Mouse (Mus musculus): ENCODE measurements at regions not wholly inside any gene's neighbourhood (a gene's known extent, or its start where the extent isn't known, plus 50 kb on each side); places are given as distances from the start of the nearest gene placed in this dataset.

GRCm38 (mm10) chr19:23044510-23045464 is 96.2 kb upstream of the Klf9 start:
- no peak for DNase-seq

DNA sequence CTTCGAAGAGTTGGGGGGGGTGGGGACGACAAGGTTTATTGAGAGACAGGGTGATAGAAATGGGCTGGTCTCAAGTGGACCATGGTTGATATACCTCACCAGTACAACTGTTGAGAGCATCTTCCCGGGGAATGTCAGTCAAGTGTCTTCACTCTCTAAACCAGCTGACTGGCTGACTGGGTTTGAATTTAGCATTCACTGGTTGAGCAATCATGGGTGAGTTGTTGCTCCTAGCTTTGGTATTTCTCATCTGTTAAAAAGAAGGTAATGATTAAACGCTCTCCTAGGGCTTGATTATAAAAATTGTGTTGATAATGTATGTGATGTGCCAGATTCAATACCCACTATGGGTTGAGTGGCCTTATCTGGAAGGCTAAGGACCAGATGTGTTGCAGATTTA is 89.6 kb upstream of the Klf9 start:
- DNase-seq: no peak

GRCm38 (mm10) chr19:23054440-23054839 is 86.6 kb upstream of the Klf9 start:
- peak; percentile 58 for DNase-seq

DNA sequence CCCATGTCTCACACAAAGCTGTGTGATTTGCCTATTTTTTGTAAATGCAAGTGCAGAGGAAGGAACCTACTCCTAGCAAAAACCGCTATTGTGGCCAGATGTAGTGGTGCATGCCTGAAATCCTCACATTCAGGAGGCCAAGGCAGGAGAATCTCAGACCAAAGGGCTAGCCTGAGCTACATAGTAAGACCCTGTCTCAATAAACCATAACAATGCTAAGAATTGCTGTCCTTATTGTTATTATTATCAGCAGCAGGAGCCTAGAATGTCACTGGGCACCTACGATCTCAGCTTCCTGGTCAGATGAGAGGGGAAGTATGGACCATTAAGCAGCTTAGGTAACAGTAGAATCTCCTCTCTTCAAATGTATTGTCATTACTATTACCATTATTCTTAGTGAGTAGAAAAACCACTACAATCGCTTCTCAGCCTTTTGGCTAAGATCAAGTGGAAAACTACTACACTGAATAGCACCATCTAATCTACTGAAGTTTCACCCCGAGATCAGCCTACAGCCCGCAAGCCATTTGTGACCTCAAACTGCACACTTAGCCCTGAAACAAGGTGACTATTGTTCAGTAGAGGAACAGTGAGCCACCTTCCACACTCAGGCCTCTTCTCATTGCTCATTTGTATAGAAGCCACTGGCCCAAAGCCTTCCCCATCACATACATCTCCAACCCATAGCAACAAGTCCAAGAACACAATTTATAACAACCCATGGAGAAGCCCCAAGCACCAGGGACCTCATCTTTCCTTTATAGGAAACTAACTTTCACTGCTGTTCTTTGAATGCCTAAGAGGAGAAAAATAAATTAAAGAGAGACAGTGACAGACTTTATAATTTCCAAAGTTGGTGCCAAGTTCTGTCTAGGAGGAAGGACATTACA is 84.9 kb upstream of the Klf9 start:
- DNase-seq: no peak

DNA sequence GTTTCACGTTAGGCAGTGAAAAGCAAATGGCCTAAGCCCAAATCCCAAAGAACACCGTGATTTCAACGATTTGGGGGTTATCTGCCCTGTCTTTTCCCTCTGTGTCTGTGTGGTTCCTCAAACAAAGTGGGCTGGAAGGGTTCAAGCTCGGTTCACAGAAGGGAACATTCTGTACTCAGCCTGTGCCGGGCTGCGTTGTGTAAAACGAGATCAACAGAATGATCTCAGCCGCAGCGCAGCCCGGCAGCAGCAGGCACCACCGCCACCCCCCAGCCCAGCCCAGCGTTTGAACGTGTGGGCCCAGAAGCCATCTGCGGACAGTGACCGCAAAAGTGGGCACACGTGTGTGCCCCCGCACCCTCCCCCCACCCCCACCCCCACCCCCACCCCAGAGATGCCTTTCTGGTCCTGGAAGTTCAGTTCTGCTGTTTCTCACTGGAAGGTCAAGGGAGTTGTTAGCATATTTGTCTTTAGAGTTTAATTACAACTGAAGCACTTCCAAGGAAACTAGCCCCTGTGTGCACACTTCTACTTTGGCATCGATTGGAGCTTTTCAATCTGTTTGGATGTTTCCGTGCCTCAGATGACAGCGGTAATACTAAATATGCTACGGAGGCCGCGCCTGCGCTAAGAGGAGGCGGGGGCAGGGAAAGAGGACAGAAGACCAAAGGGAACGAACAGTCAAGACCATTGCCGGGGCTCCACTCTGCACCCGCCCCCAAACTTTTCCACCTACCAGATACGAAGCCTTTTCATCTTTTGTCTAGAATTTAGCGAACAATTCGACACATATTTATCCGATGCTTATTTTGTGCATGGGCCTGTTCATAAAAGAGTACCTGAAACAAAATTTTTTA is 83.9 kb upstream of the Klf9 start:
- DNase-seq: peak; percentile 93

DNA sequence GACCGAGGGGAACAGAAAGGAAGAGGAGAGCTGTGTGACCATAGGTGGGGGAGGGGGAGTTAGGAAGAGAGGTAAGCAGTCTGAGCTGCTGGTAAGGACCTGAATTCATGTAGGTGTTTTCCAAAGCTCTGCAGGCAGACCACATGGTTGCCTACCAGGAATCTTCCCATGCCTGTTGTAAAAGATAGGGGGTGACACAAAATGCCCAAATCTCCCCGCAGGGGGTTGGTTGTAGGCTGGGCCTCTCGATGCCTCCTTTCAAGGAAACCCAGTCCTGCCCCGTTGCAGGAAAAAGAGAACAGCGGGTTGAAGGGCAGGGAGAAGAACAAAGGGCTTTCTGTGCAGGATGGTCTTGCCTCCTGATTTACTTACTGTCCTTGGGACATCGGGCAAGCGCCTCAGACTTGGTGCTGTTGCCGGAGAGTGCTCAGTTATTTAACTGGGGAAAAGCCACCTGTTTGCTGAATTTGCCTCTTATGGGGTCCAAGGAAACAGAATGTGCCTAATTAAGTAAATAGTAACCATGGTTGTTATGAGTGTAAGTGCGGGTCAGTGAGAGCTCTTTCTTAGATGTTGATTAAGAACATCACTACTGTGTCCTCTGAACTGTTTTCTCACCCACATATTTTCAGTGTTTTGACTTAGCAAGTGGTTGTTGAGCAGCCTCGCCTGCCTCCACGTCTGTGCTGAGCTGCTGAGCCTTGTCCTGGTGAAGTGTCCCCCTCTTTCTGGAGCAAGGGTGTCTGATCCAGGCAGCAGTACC is 83.1 kb upstream of the Klf9 start:
- peak; percentile 43 for DNase-seq

DNA sequence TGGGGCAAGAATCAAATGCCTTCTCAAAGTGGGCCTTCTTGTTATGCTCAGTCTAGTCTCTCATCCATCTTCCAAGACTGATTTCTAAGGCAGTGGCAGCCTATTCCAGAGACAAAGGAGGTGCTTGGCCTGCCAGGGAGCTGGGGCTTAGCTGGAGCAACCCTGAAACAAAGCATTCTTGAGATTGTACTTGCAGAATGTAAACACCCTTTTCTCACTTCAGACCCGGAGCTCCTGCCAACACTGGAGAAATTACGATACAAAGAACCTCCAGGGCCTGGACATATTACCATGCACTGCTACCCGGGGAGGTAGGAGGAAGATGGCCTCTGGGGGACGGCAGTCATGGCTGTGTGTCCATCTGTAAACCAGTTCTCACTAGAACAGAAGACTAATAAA is 82.5 kb upstream of the Klf9 start:
- DNase-seq: no peak

DNA sequence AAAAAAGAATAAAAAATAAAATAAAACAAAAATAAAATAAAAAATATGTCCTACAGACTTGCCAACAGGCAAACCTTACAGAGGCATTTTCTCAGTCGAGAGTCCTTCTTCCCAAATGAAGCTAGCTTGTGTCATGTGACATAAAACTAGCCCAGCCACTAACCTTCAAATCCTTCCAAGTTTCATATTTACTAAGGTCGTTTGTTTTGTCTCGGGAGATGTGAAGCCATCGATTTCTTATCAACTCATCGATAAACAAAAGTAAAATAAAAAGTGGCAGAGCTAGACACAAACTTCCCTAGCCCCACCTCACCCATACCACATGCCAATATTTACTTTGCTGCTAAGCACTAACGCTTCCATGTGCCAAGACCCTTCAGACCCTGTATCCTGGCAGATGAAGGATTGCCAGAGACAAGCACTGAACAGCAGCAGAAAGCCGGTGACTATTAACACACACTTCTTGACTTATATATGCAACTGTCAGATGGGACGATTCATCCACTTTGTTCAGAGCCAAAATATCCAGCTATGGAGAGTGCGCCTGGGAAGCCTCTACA is 79.9 kb upstream of the Klf9 start:
- no peak for DNase-seq

GRCm38 (mm10) chr19:23061906-23062305 is 79.1 kb upstream of the Klf9 start:
- no peak for DNase-seq

DNA sequence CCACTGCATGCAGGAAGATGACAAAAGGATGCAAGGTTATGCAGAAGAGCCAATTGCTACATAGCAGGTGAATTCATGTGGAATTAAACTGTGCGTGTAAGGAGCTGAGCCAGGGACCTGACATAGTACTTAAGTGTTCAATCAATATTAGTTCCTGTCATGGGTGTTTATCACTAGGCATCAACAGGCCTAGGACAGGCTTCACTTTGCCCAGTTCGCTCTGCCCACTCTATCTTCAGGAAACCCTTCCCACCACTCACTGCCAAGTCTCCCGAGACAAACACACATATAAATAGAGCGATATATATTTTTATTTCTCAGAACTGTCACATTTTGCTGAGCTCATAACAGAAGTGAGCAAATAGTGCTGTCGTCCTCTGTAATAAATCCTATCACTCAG is 78.2 kb upstream of the Klf9 start:
- DNase-seq: no peak

DNA sequence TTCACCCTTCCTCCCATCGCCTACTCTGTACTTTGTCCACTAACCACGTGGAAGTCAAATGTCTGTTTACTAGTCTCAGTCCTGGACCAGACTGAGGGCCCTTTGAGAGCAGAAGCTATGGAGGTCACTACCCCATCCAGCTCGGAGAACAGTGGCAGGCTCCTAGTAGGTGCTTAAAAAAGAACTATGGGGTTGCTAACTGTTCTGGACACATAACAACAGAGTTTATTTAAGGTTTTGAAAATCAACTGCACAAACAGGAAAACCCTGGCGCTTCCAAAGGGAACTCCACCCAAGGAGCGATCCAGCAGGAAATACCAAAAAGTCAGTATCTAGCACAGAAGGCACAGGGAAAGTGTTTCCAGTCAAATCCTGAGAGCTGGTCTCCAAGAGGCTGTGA is 75.5 kb upstream of the Klf9 start:
- peak; percentile 53 for DNase-seq

DNA sequence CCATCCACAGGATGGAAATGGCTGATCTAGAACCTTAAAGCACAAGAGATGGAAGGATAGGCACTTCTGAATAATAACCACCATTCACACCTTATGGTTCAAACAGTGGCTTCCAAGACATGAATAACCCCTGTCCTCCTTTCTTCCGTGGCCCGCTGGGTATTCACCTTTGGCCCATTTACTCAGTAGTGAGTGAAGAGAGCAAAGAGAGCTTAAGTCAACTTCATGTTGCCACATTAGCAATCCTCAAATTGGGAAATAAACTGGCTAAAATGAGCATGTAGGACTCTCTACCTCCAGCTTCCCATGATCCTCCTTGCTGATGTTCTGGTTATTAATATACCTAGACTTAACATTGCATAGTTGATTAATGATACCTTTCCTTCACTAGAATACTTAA is 74.3 kb upstream of the Klf9 start:
- DNase-seq: no peak

- DNase-seq: no peak
Measured at GRCm38 (mm10) chr19:23068600-23068999, 72.4 kb upstream of the Klf9 start.

DNA sequence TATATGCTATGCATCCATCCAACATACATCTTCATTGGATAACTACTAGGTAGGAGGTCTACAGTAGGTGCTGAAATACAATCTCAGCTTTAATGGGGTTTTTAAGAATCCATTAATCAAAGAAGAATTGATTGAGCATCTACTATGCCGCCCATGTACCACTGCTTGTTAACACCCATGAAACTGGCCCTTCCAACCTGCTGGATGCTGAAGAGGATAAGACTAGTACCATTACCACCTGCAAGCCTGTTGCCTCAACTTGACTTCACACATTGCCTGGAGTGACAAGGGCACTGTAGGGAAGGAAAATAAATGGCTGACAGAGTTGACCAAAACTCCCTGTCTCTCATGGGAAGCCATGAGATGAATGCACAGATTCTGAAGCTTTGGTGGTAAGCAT is 71.4 kb upstream of the Klf9 start:
- no peak for DNase-seq

GRCm38 (mm10) chr19:23071000-23071399 is 70.0 kb upstream of the Klf9 start:
- DNase-seq: no peak

GRCm38 (mm10) chr19:23074602-23075570 is 66.1 kb upstream of the Klf9 start:
- no peak for DNase-seq

- DNase-seq: no peak
Measured at GRCm38 (mm10) chr19:23075790-23076189, 65.2 kb upstream of the Klf9 start.

DNA sequence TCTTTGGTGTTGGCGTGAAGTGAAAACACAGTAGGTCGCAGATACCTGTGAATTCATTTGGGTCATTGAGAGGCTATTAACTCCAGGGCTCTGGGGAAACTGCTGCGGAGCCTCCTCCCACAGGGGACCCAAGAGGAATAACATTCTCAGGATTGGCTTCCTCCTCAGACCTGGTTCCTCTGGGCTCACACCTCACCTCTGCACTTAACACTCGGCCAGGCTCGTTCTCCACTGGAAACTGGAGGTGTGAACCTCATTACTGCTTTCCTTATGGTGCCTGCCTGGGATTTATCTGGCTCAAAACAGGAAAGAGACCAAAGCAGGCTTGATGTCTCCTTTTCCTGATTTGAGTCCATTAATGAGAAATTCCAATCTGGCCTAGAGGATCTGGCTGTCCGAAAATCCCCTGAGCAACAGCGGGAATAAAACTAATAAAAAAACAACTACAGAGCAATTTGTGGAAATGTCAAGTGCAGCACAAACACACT is 55.8 kb upstream of the Klf9 start:
- DNase-seq: no peak

DNA sequence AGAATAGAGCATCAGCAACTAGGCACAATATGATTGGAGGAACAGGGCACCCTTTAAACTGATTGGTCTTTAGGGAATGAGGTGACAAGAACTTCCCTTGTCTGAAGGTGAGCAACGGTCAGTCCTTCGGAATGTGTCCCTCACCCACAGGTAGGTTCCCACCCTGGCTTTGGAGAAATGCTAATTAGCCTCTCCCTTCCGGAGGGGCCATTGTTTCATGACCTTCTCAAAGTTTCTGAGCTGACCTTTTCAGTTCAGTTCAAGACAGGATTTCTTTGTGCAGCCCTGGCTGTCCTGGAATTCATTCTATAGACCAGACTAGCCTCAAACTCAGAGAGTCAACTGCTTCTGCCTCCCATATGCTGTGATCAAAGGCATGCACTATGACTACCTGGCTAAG is 53.5 kb upstream of the Klf9 start:
- DNase-seq: no peak

DNA sequence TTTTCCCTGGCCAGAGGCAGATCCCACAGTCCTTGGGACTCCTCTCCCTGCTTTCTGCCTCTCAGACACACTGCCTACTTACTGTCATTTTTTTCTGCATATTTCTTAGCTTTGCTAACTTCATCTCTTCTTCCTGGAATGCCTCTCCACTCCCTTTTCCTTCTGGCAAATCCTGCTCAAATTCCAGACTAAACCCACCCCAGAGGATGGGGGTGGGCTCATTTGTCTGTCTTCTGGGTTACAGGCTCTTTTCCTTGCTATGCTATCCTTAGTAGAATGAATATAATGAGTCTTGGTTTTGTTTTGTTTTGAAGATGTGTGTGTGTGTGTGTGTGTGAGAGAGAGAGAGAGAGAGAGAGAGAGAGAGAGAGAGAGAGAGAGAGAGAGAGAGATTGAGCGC is 51.9 kb upstream of the Klf9 start:
- no peak for DNase-seq

Measured in gastrocnemius, postnatal 25 days (tissue).